Comparison of ENCODE assay signal across 13 mouse cellular contexts in the genomic region with DNA sequence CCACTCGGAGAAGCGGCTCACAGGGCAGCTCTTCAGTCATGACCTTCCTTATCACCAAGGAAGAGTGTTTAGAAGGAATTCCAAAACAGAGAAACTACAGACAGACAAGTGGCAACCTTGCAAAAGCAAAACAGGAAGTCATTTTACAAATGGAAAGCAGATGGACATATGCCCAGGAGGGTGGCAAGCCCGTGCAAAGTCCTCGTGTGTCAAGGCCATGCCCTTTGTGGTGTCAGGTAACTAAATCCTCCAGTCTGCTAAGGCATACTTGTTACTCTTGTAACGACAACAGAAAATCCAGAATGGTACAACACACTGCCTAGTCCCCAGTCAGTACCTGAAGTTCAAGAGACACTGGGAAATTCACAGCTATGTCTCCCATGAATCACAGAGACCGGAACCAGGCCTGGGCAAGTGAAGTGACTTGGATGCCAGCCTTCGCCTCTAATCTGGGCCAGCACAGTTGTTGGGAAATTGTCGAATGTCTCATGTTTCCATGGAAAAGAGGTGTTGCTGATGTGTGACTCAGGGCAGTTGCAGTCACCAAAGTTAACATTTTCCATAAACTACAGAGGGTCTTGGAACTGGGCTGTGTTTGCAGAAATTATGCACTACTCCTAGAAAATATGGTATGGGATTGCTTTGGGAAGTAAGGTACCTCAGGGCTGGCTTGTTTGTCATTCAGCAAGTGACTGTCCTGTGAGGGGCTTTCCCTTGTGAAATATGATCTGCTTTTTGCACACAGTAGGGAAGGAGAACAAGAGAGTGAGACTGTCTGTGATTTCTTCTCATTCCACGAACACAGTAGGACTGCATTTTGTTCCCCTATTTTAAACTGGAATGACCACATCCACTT. TPM values are rescaled to one million over a fixed set of nuclear protein-coding genes. Genes with fewer than 3 reads are reported as not detected.
DNase-seq lines count a peak whose midpoint lies in the region; ATAC-seq and TF ChIP-seq lines count a peak whose summit lies in the region.
"Had no signal": no experiment of that assay in that cellular context is flagged by ENCODE, and none has a peak within 500 bp of the region (broad histone marks: within the 10 kb centered on the region; RNA-seq: fewer than 3 reads in every experiment).

No protein-coding gene starts in this region.

- no peaks in the 10 kb centered on the region for H3K9me3 ChIP-seq in kidney, embryonic 14.5 days (ENCODE audit: control insufficient read depth, low read length)
- no peaks in the 10 kb centered on the region for H3K9me3 ChIP-seq in forebrain, embryonic 16.5 days (ENCODE audit: control insufficient read depth, low read length)
- H3K9me3 ChIP-seq: hindbrain, embryonic 15.5 days had no signal

- TF ChIP-seq POLR2A in kidney, adult 2 months (IDR thresholded peaks at IDR 0.05; ENCODE audit: low read depth, low read length), result no peak

- no peaks in the 10 kb centered on the region for H3K4me1 ChIP-seq in kidney, adult 2 months (ENCODE audit: control insufficient read depth, insufficient read depth, low read length)
- peaks cover 7% of the 10 kb centered on the region; the same call in 1 of the 2 replicates for H3K4me1 ChIP-seq in kidney, embryonic 14.5 days (ENCODE audit: control insufficient read depth, insufficient read depth, low read length)
- H3K4me1 ChIP-seq in forebrain, embryonic 16.5 days (replicated peaks; ENCODE audit: control insufficient read depth, insufficient read depth, low read length), result peaks cover 24% of the 10 kb centered on the region

- TF ChIP-seq CTCF in kidney, adult 2 months (conservative IDR thresholded peaks at IDR 0.05; ENCODE audit: insufficient read depth, insufficient read length, low read depth, low read length), result no peak

- no peak overlapping the region for H3K27ac ChIP-seq in kidney, adult 2 months (ENCODE audit: insufficient read depth, low read depth, low read length)
- H3K27ac ChIP-seq in kidney, embryonic 14.5 days (ENCODE audit: low read depth, low read length), result no peak overlapping the region
- no peak overlapping the region for H3K27ac ChIP-seq in forebrain, embryonic 16.5 days (ENCODE audit: low read length)
- H3K27ac ChIP-seq: embryonic facial prominence, embryonic 12.5 days; hindbrain, embryonic 15.5 days; macrophage had no signal

- ATAC-seq in kidney, embryonic 14.5 days (ENCODE audit: low FRiP score, low TSS enrichment), result no peak
- ATAC-seq in forebrain, embryonic 16.5 days, result no peak

- H3K9ac ChIP-seq in kidney, embryonic 14.5 days (ENCODE audit: low read depth, low read length), result no peak overlapping the region
- no peak overlapping the region for H3K9ac ChIP-seq in forebrain, embryonic 16.5 days (replicated peaks; ENCODE audit: low read depth, low read length)
- H3K9ac ChIP-seq: embryonic facial prominence, embryonic 12.5 days; hindbrain, embryonic 15.5 days had no signal

- no peak overlapping the region for H3K4me3 ChIP-seq in kidney, adult 2 months (ENCODE audit: insufficient read depth, low read depth, low read length)
- H3K4me3 ChIP-seq in kidney, embryonic 14.5 days (ENCODE audit: low read length), result no peak overlapping the region
- H3K4me3 ChIP-seq in forebrain, embryonic 16.5 days (replicated peaks; ENCODE audit: low read length), result no peak overlapping the region
- H3K4me3 ChIP-seq: embryonic facial prominence, embryonic 12.5 days; hindbrain, embryonic 15.5 days had no signal

- 59% methylated on average over 9 of the region's 9 CpGs for WGBS in kidney, adult 2 months
- 54% methylated on average over 9 of the region's 9 CpGs for whole genome bisulfite sequencing in kidney, embryonic 14.5 days
- WGBS in forebrain, embryonic 16.5 days, result 84% methylated on average over 9 of the region's 9 CpGs

- H3K4me2 ChIP-seq in kidney, embryonic 14.5 days (replicated peaks; ENCODE audit: low read depth, low read length), result no peak overlapping the region
- H3K4me2 ChIP-seq in forebrain, embryonic 16.5 days (ENCODE audit: low read length), result no peak overlapping the region
- H3K4me2 ChIP-seq: embryonic facial prominence, embryonic 12.5 days; hindbrain, embryonic 15.5 days had no signal

- no peaks in the 10 kb centered on the region for H3K36me3 ChIP-seq in kidney, adult 2 months (ENCODE audit: control insufficient read depth, insufficient read depth, low read length)
- H3K36me3 ChIP-seq in kidney, embryonic 14.5 days (ENCODE audit: control insufficient read depth, insufficient read depth, low read length), result no peaks in the 10 kb centered on the region
- H3K36me3 ChIP-seq in forebrain, embryonic 16.5 days (ENCODE audit: control insufficient read depth, insufficient read depth), result no peaks in the 10 kb centered on the region
- H3K36me3 ChIP-seq: embryonic facial prominence, embryonic 12.5 days; hindbrain, embryonic 15.5 days had no signal

- no peaks in the 10 kb centered on the region for H3K27me3 ChIP-seq in kidney, adult 2 months (replicated peaks; ENCODE audit: control insufficient read depth, insufficient read depth, low read length)
- H3K27me3 ChIP-seq in kidney, embryonic 14.5 days (ENCODE audit: control insufficient read depth, insufficient read depth, low read length), result no peaks in the 10 kb centered on the region
- no peaks in the 10 kb centered on the region for H3K27me3 ChIP-seq in forebrain, embryonic 16.5 days (replicated peaks; ENCODE audit: control insufficient read depth, insufficient read depth, low read length)
- H3K27me3 ChIP-seq: hindbrain, embryonic 15.5 days had no signal

- DNase-seq in kidney, adult 2 months, result peak; percentile 13
- DNase-seq in adipocyte (ENCODE audit: low spot score), result peak; percentile 92
- peak; percentile 90 for DNase-seq in fibroblast of lung, adult 2 months (ENCODE audit: low read depth)
- peak; percentile 38 for DNase-seq in lung, postnatal 25 days (ENCODE audit: low spot score)
- DNase-seq in cerebellum, postnatal 25 days, result no peak
- no peak for DNase-seq in cerebellum, adult 9-11 months
- DNase-seq: kidney, postnatal 14 days; thymus, postnatal 14 days had no signal

RNA-seq across cellular contexts. Expression of a gene that starts 24.9 kb away (rescaled TPM):
- polyA plus RNA-seq in kidney, adult 2 months (2012; rRNA removed), result 75.4 and 92.9 TPM in 2 replicates
- 80.7 and 87.0 TPM in 2 replicates for polyA plus RNA-seq in kidney, embryonic 14.5 days (2014; fragmentation: Nextera tagmentation; extraction: Ambion mirVana)
- 84.4 and 87.4 TPM in 2 replicates for polyA plus RNA-seq in forebrain, embryonic 16.5 days (2015; fragmentation: Nextera tagmentation; extraction: Ambion mirVana)

Comparison
In these comparisons a context has a peak if more than half of its experiments do, and no peak if none do; other contexts are left out.
1. DNase-seq: peak in kidney, adult 2 months (single experiment), adipocyte (single experiment), fibroblast of lung, adult 2 months (single experiment) and lung, postnatal 25 days (single experiment); none in cerebellum, postnatal 25 days (0 of 2) and cerebellum, adult 9-11 months (single experiment).